Mouse (Mus musculus): Measurements from ENCODE around the gene Dlg2. TPM values are rescaled to one million over a fixed set of nuclear protein-coding genes. Genes with fewer than 3 reads are reported as not detected.

Gene Dlg2
- polyA plus RNA-seq, 1 experiment, result 1.3 TPM

- 57% methylated on average over 3 of the region's 3 CpGs for WGBS
- TF ChIP-seq CTCF (IDR thresholded peaks at IDR 0.05; ENCODE audit: insufficient read depth, low read length), result no peak
- TF ChIP-seq POLR2A (IDR thresholded peaks at IDR 0.05; ENCODE audit: borderline replicate concordance, extremely low read depth, low read depth, low read length), result no peak
- no peak for DNase-seq
- Histone ChIP-seq H3K4me1 (ENCODE audit: control insufficient read depth, insufficient read depth, low read length) (no peaks in the 10 kb centered on the region), H3K4me3 (replicated peaks; ENCODE audit: extremely low read depth, low read depth, low read length) (no peak overlapping the region)
Observed at GRCm38 (mm10) chr7:90508124-90508523, 31.7 kb downstream of the Dlg2 start.

DNA sequence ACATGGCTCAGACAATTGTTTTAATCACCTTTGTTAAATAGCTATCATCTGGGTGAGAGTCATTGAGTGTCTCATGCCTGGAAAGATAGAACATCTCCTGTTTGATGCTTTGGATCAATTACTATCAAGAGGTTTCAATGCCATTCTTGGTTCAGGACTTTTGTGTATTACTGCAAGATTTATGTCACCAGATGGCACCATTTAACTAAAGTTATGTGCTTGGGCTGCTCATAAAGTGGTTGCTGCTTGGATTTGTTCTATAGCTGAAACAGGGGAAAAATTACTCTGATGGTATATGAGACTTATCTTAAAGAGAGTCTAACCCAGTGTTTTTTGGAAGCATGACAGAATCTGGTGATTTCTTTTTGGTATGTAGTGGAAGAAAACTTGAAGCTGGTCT, 35.8 kb downstream of the Dlg2 start:
- H3K4me3 ChIP-seq (replicated peaks; ENCODE audit: extremely low read depth, low read depth, low read length), result no peak overlapping the region
- H3K4me1 ChIP-seq (ENCODE audit: control insufficient read depth, insufficient read depth, low read length), result no peaks in the 10 kb centered on the region
- DNase-seq, result no peak
- TF ChIP-seq POLR2A (IDR thresholded peaks at IDR 0.05; ENCODE audit: borderline replicate concordance, extremely low read depth, low read depth, low read length), result no peak
- no peak for TF ChIP-seq CTCF (IDR thresholded peaks at IDR 0.05; ENCODE audit: insufficient read depth, low read length)

- no peak overlapping the region for H3K4me3 ChIP-seq (replicated peaks; ENCODE audit: extremely low read depth, low read depth, low read length)
- no peak for DNase-seq
- 61% methylated on average over 9 of the region's 9 CpGs for WGBS
- no peaks in the 10 kb centered on the region for H3K4me1 ChIP-seq (ENCODE audit: control insufficient read depth, insufficient read depth, low read length)
- no peak for TF ChIP-seq CTCF (IDR thresholded peaks at IDR 0.05; ENCODE audit: insufficient read depth, low read length)
- TF ChIP-seq POLR2A (IDR thresholded peaks at IDR 0.05; ENCODE audit: borderline replicate concordance, extremely low read depth, low read depth, low read length), result no peak
Observed at GRCm38 (mm10) chr7:90539481-90540402, 63.3 kb downstream of the Dlg2 start.

- Histone ChIP-seq H3K4me1 (ENCODE audit: control insufficient read depth, insufficient read depth, low read length) (no peaks in the 10 kb centered on the region), H3K4me3 (replicated peaks; ENCODE audit: extremely low read depth, low read depth, low read length) (no peak overlapping the region)
- TF ChIP-seq CTCF (IDR thresholded peaks at IDR 0.05; ENCODE audit: insufficient read depth, low read length) (no peak), POLR2A (IDR thresholded peaks at IDR 0.05; ENCODE audit: borderline replicate concordance, extremely low read depth, low read depth, low read length) (no peak)
- no peak for DNase-seq
- WGBS, result 72% methylated on average over 2 of the region's 2 CpGs
Observed at GRCm38 (mm10) chr7:90540811-90541323, 64.4 kb downstream of the Dlg2 start.

DNA sequence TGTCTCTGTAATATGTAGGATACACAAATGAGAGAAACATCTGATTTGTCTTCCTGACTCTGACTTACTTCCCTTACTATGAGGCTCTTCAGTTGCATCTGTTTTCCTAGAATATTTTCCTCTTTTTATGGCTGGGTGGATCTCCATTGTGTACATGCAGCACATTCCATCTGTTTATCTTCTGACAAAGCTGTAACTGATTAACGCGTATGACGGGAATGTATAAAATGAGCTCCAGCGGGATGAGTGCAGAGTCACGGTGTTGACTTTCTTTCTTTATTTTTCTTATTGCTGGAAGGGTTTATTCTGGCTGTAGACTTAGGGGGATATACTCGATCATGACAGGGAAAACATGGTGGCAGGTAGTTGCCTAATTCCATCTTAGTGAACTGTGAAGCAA, 76.9 kb downstream of the Dlg2 start:
- WGBS, result 71% methylated on average over 6 of the region's 6 CpGs
- TF ChIP-seq POLR2A (IDR thresholded peaks at IDR 0.05; ENCODE audit: borderline replicate concordance, extremely low read depth, low read depth, low read length), result no peak
- no peak for TF ChIP-seq CTCF (IDR thresholded peaks at IDR 0.05; ENCODE audit: insufficient read depth, low read length)
- Histone ChIP-seq H3K4me1 (ENCODE audit: control insufficient read depth, insufficient read depth, low read length) (no peaks in the 10 kb centered on the region), H3K4me3 (replicated peaks; ENCODE audit: extremely low read depth, low read depth, low read length) (no peak overlapping the region)
- DNase-seq, result no peak

GRCm38 (mm10) chr7:90554421-90554820, 77.9 kb downstream of the Dlg2 start:
- no peak for DNase-seq
- Histone ChIP-seq H3K4me3 (replicated peaks; ENCODE audit: extremely low read depth, low read depth, low read length) (no peak overlapping the region), H3K4me1 (ENCODE audit: control insufficient read depth, insufficient read depth, low read length) (no peaks in the 10 kb centered on the region)
- WGBS, result 81% methylated on average over 2 of the region's 2 CpGs
- TF ChIP-seq CTCF (IDR thresholded peaks at IDR 0.05; ENCODE audit: insufficient read depth, low read length) (no peak), POLR2A (IDR thresholded peaks at IDR 0.05; ENCODE audit: borderline replicate concordance, extremely low read depth, low read depth, low read length) (no peak)

- Histone ChIP-seq H3K4me1 (ENCODE audit: control insufficient read depth, insufficient read depth, low read length) (no peaks in the 10 kb centered on the region), H3K4me3 (replicated peaks; ENCODE audit: extremely low read depth, low read depth, low read length) (no peak overlapping the region)
- no peak for DNase-seq
- WGBS, result 39% methylated on average over 7 of the region's 7 CpGs
- TF ChIP-seq CTCF (IDR thresholded peaks at IDR 0.05; ENCODE audit: insufficient read depth, low read length) (no peak), POLR2A (IDR thresholded peaks at IDR 0.05; ENCODE audit: borderline replicate concordance, extremely low read depth, low read depth, low read length) (no peak)
Observed at GRCm38 (mm10) chr7:90569130-90569529, 92.7 kb downstream of the Dlg2 start.

- no peak overlapping the region for H3K4me3 ChIP-seq (replicated peaks; ENCODE audit: extremely low read depth, low read depth, low read length)
- H3K4me1 ChIP-seq (ENCODE audit: control insufficient read depth, insufficient read depth, low read length), result no peaks in the 10 kb centered on the region
- DNase-seq, result no peak
- WGBS, result 23% methylated on average over 2 of the region's 2 CpGs
- TF ChIP-seq CTCF (IDR thresholded peaks at IDR 0.05; ENCODE audit: insufficient read depth, low read length), result no peak
- no peak for TF ChIP-seq POLR2A (IDR thresholded peaks at IDR 0.05; ENCODE audit: borderline replicate concordance, extremely low read depth, low read depth, low read length)
Observed at GRCm38 (mm10) chr7:90587795-90588194, 111.3 kb downstream of the Dlg2 start.

GRCm38 (mm10) chr7:90588318-90588717, 111.8 kb downstream of the Dlg2 start:
- WGBS, result 51% methylated on average over 1 of the region's 1 CpGs
- no peak overlapping the region for H3K4me3 ChIP-seq (replicated peaks; ENCODE audit: extremely low read depth, low read depth, low read length)

GRCm38 (mm10) chr7:90609764-90610163, 133.3 kb downstream of the Dlg2 start:
- no peak for DNase-seq
- 52% methylated on average over 2 of the region's 2 CpGs for WGBS
- H3K4me1 ChIP-seq (ENCODE audit: control insufficient read depth, insufficient read depth, low read length), result no peaks in the 10 kb centered on the region
- no peak overlapping the region for H3K4me3 ChIP-seq (replicated peaks; ENCODE audit: extremely low read depth, low read depth, low read length)
- TF ChIP-seq POLR2A (IDR thresholded peaks at IDR 0.05; ENCODE audit: borderline replicate concordance, extremely low read depth, low read depth, low read length) (no peak), CTCF (IDR thresholded peaks at IDR 0.05; ENCODE audit: insufficient read depth, low read length) (no peak)

More at GRCm38 (mm10) chr7:90588318-90588717, 111.8 kb downstream of the Dlg2 start:
- no peaks in the 10 kb centered on the region for H3K4me1 ChIP-seq (ENCODE audit: control insufficient read depth, insufficient read depth, low read length)
- DNase-seq, result no peak
- no peak for TF ChIP-seq CTCF (IDR thresholded peaks at IDR 0.05; ENCODE audit: insufficient read depth, low read length)
- no peak for TF ChIP-seq POLR2A (IDR thresholded peaks at IDR 0.05; ENCODE audit: borderline replicate concordance, extremely low read depth, low read depth, low read length)
